Mouse (Mus musculus): ENCODE measurements at regions not wholly inside any gene's neighbourhood (a gene's known extent, or its start where the extent isn't known, plus 50 kb on each side); places are given as distances from the start of the nearest gene placed in this dataset.
"Not testable (repeated sequence)": the region's sequence is repeated elsewhere in the genome, so short reads cannot be mapped to it uniquely, and the experiment has no call there.

DNA sequence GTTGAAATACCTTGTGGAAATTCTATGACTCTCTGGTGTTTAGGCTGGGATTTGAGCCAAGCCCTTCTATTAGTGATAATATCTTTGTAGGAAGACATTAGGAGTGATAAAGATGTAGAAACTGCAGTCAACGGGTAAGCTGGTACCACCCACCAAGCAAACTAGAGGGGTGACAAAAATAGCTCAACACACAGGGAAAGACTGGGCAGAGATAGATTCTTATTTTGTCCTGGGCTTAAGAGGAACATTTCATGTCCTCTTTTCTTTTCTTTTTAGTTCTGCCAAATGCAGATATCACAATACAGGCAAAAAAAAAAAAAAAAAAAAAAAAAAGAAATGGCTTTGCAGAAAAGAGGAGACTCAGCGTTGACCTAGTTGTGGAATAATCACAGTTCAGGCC lies 294.1 kb upstream of the Cwc22 start:
- Histone ChIP-seq H3K27me3 (ENCODE audit: control insufficient read depth in 1 of 2, insufficient read depth in 2 of 2, low read length in 2 of 2) (no peaks in the 10 kb centered on the region; a peak in 1 of 4 replicates), H3K4me3 (ENCODE audit: control insufficient read depth in 1 of 2, insufficient read depth in 1 of 2, low read depth in 2 of 2, low read length in 2 of 2) (no peak overlapping the region), H3K9me3 (replicated peaks; ENCODE audit: insufficient read depth, low read length) (no peaks in the 10 kb centered on the region), H3K27ac (ENCODE audit: control insufficient read depth, low read depth, low read length) (no peak overlapping the region), H3K79me2 (ENCODE audit: control insufficient read depth, insufficient read depth, low read length, poor library complexity) (no peaks in the 10 kb centered on the region), H3K36me3 (ENCODE audit: control insufficient read depth in 1 of 2, insufficient read depth in 2 of 2, low read length in 2 of 2) (no peaks in the 10 kb centered on the region), H3K4me1 (ENCODE audit: control insufficient read depth in 1 of 2, insufficient read depth in 2 of 2, low read length in 2 of 2) (no peaks in the 10 kb centered on the region), H3K9ac (ENCODE audit: control insufficient read depth, low read depth, low read length, poor library complexity, severe bottlenecking) (no peak overlapping the region)
- no peak for DNase-seq (ENCODE audit: low read depth, low spot score)
- TF ChIP-seq CHD2 (IDR thresholded peaks at IDR 0.05; ENCODE audit: low read length): no peak
- no peak for TF ChIP-seq TAL1 (IDR thresholded peaks at IDR 0.05; ENCODE audit: low read length)
- no peak for TF ChIP-seq RCOR1 (IDR thresholded peaks at IDR 0.05; ENCODE audit: low read depth, low read length)
- no peak for TF ChIP-seq MAFK (IDR thresholded peaks at IDR 0.05; ENCODE audit: borderline replicate concordance, low read depth, low read length)
- TF ChIP-seq MEF2A (IDR thresholded peaks at IDR 0.05; ENCODE audit: extremely low read depth, insufficient replicate concordance, low read depth, low read length, poor library complexity, severe bottlenecking): no peak

GRCm38 (mm10) chr2:78225383-78226100 lies 279.4 kb upstream of the Cwc22 start:
- H3K9ac ChIP-seq (ENCODE audit: control insufficient read depth, low read depth, low read length, poor library complexity, severe bottlenecking); H3K79me2 ChIP-seq (ENCODE audit: control insufficient read depth, insufficient read depth, low read length, poor library complexity); DNase-seq (ENCODE audit: low read depth, low spot score); H3K9me3 ChIP-seq (replicated peaks; ENCODE audit: insufficient read depth, low read length); H3K27ac ChIP-seq (ENCODE audit: control insufficient read depth, low read depth, low read length); H3K4me1 ChIP-seq (ENCODE audit: control insufficient read depth in 1 of 2, insufficient read depth in 2 of 2, low read length in 2 of 2); H3K36me3 ChIP-seq (ENCODE audit: control insufficient read depth in 1 of 2, insufficient read depth in 2 of 2, low read length in 2 of 2); H3K27me3 ChIP-seq (ENCODE audit: control insufficient read depth in 1 of 2, insufficient read depth in 2 of 2, low read length in 2 of 2); H3K4me3 ChIP-seq (ENCODE audit: control insufficient read depth in 1 of 2, insufficient read depth in 1 of 2, low read depth in 2 of 2, low read length in 2 of 2): not testable (repeated sequence)

DNA sequence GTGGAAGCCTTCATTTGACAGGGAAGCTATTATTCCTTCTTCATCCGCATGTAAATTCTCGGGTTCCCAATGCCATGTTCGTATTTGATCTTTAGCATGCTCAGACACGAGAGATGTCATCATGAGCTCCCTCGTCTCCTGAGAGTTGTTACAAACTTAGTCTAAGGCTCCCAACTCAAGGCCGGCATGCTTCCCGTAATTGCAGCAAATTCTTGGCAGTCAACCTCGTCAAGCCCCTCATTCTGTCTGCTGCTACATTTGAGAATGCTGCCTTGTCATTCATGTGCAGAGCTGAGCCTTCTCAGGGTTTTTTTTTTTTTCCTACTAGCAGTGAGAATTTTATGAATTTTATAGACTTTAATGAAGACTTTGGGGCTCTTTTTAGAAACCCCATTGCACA lies 268.3 kb upstream of the Cwc22 start:
- TF ChIP-seq KAT2A (conservative IDR thresholded peaks at IDR 0.05; ENCODE audit: low read depth, low read length) (no peak), TCF12 (IDR thresholded peaks at IDR 0.05; ENCODE audit: low read depth, low read length) (no peak), CHD1 (IDR thresholded peaks at IDR 0.05; ENCODE audit: low read depth, low read length) (no peak), ZMIZ1 (IDR thresholded peaks at IDR 0.05; ENCODE audit: low read depth, low read length) (no peak), CHD2 (IDR thresholded peaks at IDR 0.05; ENCODE audit: low read length) (no peak), USF1 (IDR thresholded peaks at IDR 0.05; ENCODE audit: low read depth, low read length) (no peak), ELF1 (IDR thresholded peaks at IDR 0.05; ENCODE audit: low read depth, low read length) (no peak), HCFC1 (IDR thresholded peaks at IDR 0.05; ENCODE audit: low read depth, low read length) (no peak), POLR2AphosphoS2 (IDR thresholded peaks at IDR 0.05; ENCODE audit: low read length) (no peak), SIN3A (IDR thresholded peaks at IDR 0.05; ENCODE audit: low read length) (no peak), UBTF (IDR thresholded peaks at IDR 0.05; ENCODE audit: borderline replicate concordance, insufficient read depth, low read depth, low read length) (no peak), ETS1 (IDR thresholded peaks at IDR 0.05; ENCODE audit: low read depth, low read length) (no peak), GABPA (IDR thresholded peaks at IDR 0.05; ENCODE audit: low read depth, low read length) (no peak), RAD21 (IDR thresholded peaks at IDR 0.05; ENCODE audit: low read depth, low read length) (no peak), MYB (IDR thresholded peaks at IDR 0.05; ENCODE audit: low read depth, low read length) (no peak)
- H3K9ac ChIP-seq (ENCODE audit: control insufficient read depth, low read depth, low read length, poor library complexity, severe bottlenecking): no peak overlapping the region
- no peaks in the 10 kb centered on the region for H3K36me3 ChIP-seq (ENCODE audit: control insufficient read depth in 1 of 2, insufficient read depth in 2 of 2, low read length in 2 of 2)
- no peaks in the 10 kb centered on the region for H3K9me3 ChIP-seq (replicated peaks; ENCODE audit: insufficient read depth, low read length)
- no peaks in the 10 kb centered on the region for H3K79me2 ChIP-seq (ENCODE audit: control insufficient read depth, insufficient read depth, low read length, poor library complexity)
- no peak for DNase-seq (ENCODE audit: low read depth, low spot score)
- no peaks in the 10 kb centered on the region for H3K4me1 ChIP-seq (ENCODE audit: control insufficient read depth in 1 of 2, insufficient read depth in 2 of 2, low read length in 2 of 2)
- no peak overlapping the region for H3K4me3 ChIP-seq (ENCODE audit: control insufficient read depth in 1 of 2, insufficient read depth in 1 of 2, low read depth in 2 of 2, low read length in 2 of 2)
- H3K27ac ChIP-seq (ENCODE audit: control insufficient read depth, low read depth, low read length): no peak overlapping the region
- no peaks in the 10 kb centered on the region for H3K27me3 ChIP-seq (ENCODE audit: control insufficient read depth in 1 of 2, insufficient read depth in 2 of 2, low read length in 2 of 2)
